Mouse (Mus musculus): ENCODE measurements at regions not wholly inside any gene's neighbourhood (a gene's known extent, or its start where the extent isn't known, plus 50 kb on each side); places are given as distances from the start of the nearest gene placed in this dataset.
A peak's percentile ranks its signal among the peaks of the same experiment; 100 is the strongest.

DNA sequence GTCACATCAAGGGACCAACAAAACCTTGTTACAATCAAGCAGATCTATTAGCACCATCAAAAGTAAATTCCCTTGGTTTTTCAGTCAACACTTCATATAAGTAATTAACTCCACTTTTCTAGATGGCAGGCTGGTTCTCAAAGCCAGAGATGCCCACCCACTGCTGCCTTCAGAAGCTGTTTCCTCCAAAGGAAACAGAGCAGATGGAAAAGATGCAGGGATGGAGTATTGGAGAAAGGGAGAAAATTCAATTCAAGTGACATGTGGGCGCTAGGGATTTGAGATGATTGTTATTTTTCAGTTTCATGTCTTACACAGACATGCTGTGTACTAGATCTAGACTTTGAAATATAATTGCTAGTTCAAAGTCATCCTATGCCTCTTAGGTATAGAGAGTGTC lies 705.1 kb downstream of the Edem1 start:
- DNase-seq (ENCODE audit: low spot score): no peak

DNA sequence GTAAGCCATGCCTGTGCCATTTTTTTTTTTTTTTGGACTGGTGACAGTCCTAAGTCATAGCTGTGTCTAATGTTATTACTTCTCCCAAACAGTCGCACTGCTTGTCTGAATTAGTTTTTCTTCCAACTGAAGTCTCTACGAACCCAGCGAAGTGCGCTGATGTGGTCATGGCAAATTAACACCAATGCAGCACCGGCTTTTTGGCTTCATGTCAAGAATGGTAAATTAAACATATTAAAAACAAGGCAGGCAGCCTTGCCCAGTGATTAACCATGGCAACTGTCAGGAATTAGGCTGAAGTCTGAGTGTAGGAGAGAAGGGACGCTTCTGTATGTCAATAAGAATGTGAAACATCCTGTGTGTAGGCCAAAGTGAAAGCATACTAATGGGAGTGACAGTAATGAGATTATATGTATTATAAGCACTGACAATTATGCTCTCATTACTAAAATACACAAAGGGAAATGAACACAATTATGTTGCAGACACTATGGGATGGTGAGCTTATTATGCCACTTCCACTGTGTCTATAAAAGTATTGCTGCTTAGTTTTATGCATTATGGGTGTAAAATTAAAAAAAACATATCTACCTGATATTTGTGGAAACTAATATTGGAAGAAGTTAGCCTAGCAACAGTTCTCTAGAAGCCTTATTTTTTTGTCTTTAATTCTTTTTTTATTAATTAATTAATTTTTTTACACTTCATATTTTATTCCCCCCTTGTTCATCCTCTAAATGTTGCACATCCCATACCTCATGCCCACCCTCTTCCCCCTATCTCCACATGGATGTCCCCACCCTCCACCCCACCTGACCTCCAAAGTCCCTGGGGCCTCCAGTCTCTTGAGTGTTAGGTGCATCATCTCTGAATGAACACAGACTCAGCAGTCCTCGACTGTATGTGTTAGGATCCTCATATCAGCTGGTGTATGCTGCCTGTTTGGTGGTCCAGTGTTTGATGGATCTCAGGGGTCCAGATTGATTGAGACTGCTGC lies 714.8 kb downstream of the Edem1 start:
- DNase-seq (ENCODE audit: low spot score): peak; percentile 58

DNA sequence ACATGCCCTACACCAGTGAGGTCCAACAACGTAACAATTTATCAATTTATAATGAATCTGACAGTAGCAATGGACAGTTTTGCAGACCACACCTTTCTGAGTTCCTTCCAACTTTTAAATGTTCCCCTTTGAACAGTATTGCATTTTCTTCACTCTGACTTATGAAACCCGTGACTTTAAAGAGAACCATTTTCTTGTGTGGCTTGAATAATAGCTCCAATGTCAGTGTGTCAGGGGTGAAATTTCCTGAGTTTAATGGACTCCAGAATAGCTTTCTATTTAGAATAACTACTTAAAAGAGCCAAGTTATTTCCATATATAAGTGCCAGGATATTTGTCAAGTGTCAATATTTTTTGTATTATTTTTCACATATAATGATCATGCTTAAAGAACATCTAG lies 723.9 kb downstream of the Edem1 start:
- no peak for DNase-seq (ENCODE audit: low spot score)

All from retina, embryonic 14.5 days (tissue).